Mouse (Mus musculus) myocyte (in vitro differentiated cells): ENCODE data around the gene Grk3.

Experiments
- MAX ChIP-seq: IDR thresholded peaks from one replicate; pipeline ENCODE4 v1.6.1; 2011; ENCODE audit warnings: low read depth, mild to moderate bottlenecking, control low read depth
- POLR2A ChIP-seq: IDR thresholded peaks from one replicate; pipeline ENCODE4 v1.6.1; 2011; ENCODE audit warnings: low read depth, mild to moderate bottlenecking, control low read depth, moderate library complexity; ENCODE audit not compliant: insufficient read length

DNA sequence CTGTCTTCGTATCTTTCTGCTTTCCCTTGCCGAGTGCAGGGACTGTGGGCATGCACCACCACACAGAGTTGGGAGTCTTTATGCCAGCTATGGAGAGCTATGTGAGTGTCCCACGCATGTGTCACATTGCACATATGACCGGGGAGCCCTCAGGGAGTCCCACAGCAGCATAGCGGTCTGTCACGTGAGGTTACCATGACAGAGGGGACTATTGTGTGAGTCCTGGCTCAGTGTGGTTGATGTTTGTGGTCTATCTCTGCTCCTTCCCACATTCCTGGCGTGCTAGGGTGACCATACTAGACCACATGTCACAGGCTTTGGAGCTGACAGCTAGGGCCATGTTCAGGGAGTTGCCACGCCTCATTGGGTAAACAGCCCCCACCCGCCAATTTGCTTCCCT is 36.4 kb downstream of the Grk3 start:
- TF ChIP-seq POLR2A (no peak), MAX (no peak)
